Comparison of ENCODE assay signal across 20 mouse cellular contexts in genomic region chr10:38116516-38116915, GRCm38 (mm10).
A peak's percentile ranks its signal among the peaks of the same experiment; 100 is the strongest.
DNase-seq lines count a peak whose midpoint lies in the region; ATAC-seq and TF ChIP-seq lines count a peak whose summit lies in the region.
"Had no signal": no experiment of that assay in that cellular context is flagged by ENCODE, and none has a peak within 500 bp of the region (broad histone marks: within the 10 kb centered on the region; RNA-seq: fewer than 3 reads in every experiment).

No protein-coding gene starts in this region.

- no peaks in the 10 kb centered on the region for H3K36me3 ChIP-seq in heart, embryonic 10.5 days
- no peaks in the 10 kb centered on the region for H3K36me3 ChIP-seq in limb, embryonic 14.5 days (ENCODE audit: control insufficient read depth, insufficient read depth, low read length)
- H3K36me3 ChIP-seq in limb, embryonic 10.5 days = no peaks in the 10 kb centered on the region
- H3K36me3 ChIP-seq: embryonic facial prominence, embryonic 12.5 days; forebrain, embryonic 12.5 days; heart, embryonic 12.5 days; hindbrain, embryonic 12.5 days had no signal

- no peaks in the 10 kb centered on the region for H3K4me1 ChIP-seq in heart, embryonic 10.5 days
- H3K4me1 ChIP-seq in limb, embryonic 14.5 days (ENCODE audit: control insufficient read depth, insufficient read depth, low read length) = no peaks in the 10 kb centered on the region
- H3K4me1 ChIP-seq in limb, embryonic 10.5 days = peaks cover 6% of the 10 kb centered on the region; the same call in 1 of the 2 replicates
- H3K4me1 ChIP-seq: forebrain, embryonic 12.5 days; heart, embryonic 12.5 days; hindbrain, embryonic 12.5 days had no signal

- no peaks in the 10 kb centered on the region for H3K27me3 ChIP-seq in heart, embryonic 10.5 days (ENCODE audit: insufficient read depth, poor library complexity, severe bottlenecking)
- no peaks in the 10 kb centered on the region for H3K27me3 ChIP-seq in limb, embryonic 14.5 days (ENCODE audit: control insufficient read depth, insufficient read depth, low read length)
- H3K27me3 ChIP-seq in limb, embryonic 10.5 days (ENCODE audit: low read depth, poor library complexity, severe bottlenecking) = no peaks in the 10 kb centered on the region
- H3K27me3 ChIP-seq: embryonic facial prominence, embryonic 12.5 days; forebrain, embryonic 12.5 days; heart, embryonic 12.5 days; hindbrain, embryonic 12.5 days had no signal

- DNase-seq in heart, adult 11 months = peak; percentile 39
- no peak for DNase-seq in heart, embryonic 10.5 days (ENCODE audit: low spot score)
- peak; percentile 52 for DNase-seq in limb, embryonic 14.5 days (ENCODE audit: low spot score)
- DNase-seq in limb, embryonic 10.5 days (ENCODE audit: low spot score) = no peak
- DNase-seq in lung, postnatal 36 days = peak; percentile 25
- DNase-seq in lung, postnatal 14 days = no peak
- DNase-seq in embryo, embryonic 11 days = no peak
- DNase-seq: adrenal gland, adult 8-10 months; adrenal gland, postnatal 36 days; cerebellum, adult 2 months; cerebellum, postnatal 10 days; heart, postnatal 4 days had no signal

- no peaks in the 10 kb centered on the region for H3K9me3 ChIP-seq in heart, embryonic 10.5 days
- no peaks in the 10 kb centered on the region for H3K9me3 ChIP-seq in limb, embryonic 14.5 days (ENCODE audit: control insufficient read depth, low read length)
- no peaks in the 10 kb centered on the region for H3K9me3 ChIP-seq in limb, embryonic 10.5 days (replicated peaks)
- H3K9me3 ChIP-seq: embryonic facial prominence, embryonic 12.5 days; forebrain, embryonic 12.5 days; heart, embryonic 12.5 days; hindbrain, embryonic 12.5 days had no signal

- 71% methylated on average over 1 of the region's 1 CpGs for WGBS in heart, embryonic 10.5 days
- WGBS in limb, embryonic 14.5 days = 43% methylated on average over 1 of the region's 1 CpGs
- 77% methylated on average over 1 of the region's 1 CpGs for WGBS in limb, embryonic 10.5 days

- TF ChIP-seq POLR2A in limb, embryonic 14.5 days (IDR thresholded peaks at IDR 0.05; ENCODE audit: borderline replicate concordance, extremely low read depth, insufficient read depth, insufficient read length) = no peak

- H3K27ac ChIP-seq in heart, embryonic 10.5 days = no peak overlapping the region
- H3K27ac ChIP-seq in limb, embryonic 14.5 days (replicated peaks; ENCODE audit: low read depth, low read length) = no peak overlapping the region
- no peak overlapping the region for H3K27ac ChIP-seq in limb, embryonic 10.5 days
- H3K27ac ChIP-seq: embryonic facial prominence, embryonic 12.5 days; forebrain, embryonic 12.5 days; hindbrain, embryonic 12.5 days had no signal

- no peak overlapping the region for H3K9ac ChIP-seq in limb, embryonic 14.5 days (ENCODE audit: low read depth, low read length, severe bottlenecking)
- H3K9ac ChIP-seq: embryonic facial prominence, embryonic 12.5 days; forebrain, embryonic 12.5 days; heart, embryonic 12.5 days; hindbrain, embryonic 12.5 days had no signal

- no peak overlapping the region for H3K4me2 ChIP-seq in limb, embryonic 14.5 days (replicated peaks; ENCODE audit: low read depth, low read length, severe bottlenecking)
- H3K4me2 ChIP-seq: embryonic facial prominence, embryonic 12.5 days; forebrain, embryonic 12.5 days; heart, embryonic 12.5 days; hindbrain, embryonic 12.5 days had no signal

- H3K4me3 ChIP-seq in heart, embryonic 10.5 days = no peak overlapping the region
- H3K4me3 ChIP-seq in limb, embryonic 14.5 days (replicated peaks; ENCODE audit: low read length) = no peak overlapping the region
- no peak overlapping the region for H3K4me3 ChIP-seq in limb, embryonic 10.5 days
- H3K4me3 ChIP-seq: embryonic facial prominence, embryonic 12.5 days; forebrain, embryonic 12.5 days; heart, embryonic 12.5 days; hindbrain, embryonic 12.5 days had no signal

- ATAC-seq in limb, embryonic 14.5 days (ENCODE audit: low FRiP score, low read depth) = no peak
- ATAC-seq: forebrain, embryonic 16.5 days; hindbrain, embryonic 16.5 days; inflammation-experienced regulatory T-cells, adult 6 months; intestine, postnatal 0 days had no signal

Comparison
In these comparisons a context has a peak if more than half of its experiments do, and no peak if none do; other contexts are left out.
1. DNase-seq: peak in heart, adult 11 months (single experiment), limb, embryonic 14.5 days (single experiment) and lung, postnatal 36 days (single experiment); none in heart, embryonic 10.5 days (single experiment), limb, embryonic 10.5 days (single experiment), lung, postnatal 14 days (single experiment) and embryo, embryonic 11 days (single experiment).